Mouse (Mus musculus) E14TG2a.4 (cell line): ENCODE measurements at regions not wholly inside any gene's neighbourhood (a gene's known extent, or its start where the extent isn't known, plus 50 kb on each side); places are given as distances from the start of the nearest gene placed in this dataset.
"Not testable (repeated sequence)": the region's sequence is repeated elsewhere in the genome, so short reads cannot be mapped to it uniquely, and the experiment has no call there.

Experiments used
- H3K27me3 ChIP-seq: 2 replicates; pipeline ENCODE4 v1.6.1; 2014; ENCODE audit warnings: low read length, control low read depth; ENCODE audit not compliant: insufficient read depth
- H3K36me3 ChIP-seq: 2 replicates; pipeline ENCODE4 v1.6.1; 2014; ENCODE audit warnings: low read length, control low read depth; ENCODE audit not compliant: insufficient read depth
- H3K4me1 ChIP-seq: replicated peaks from 2 replicates; pipeline ENCODE4 v1.6.1; 2014; ENCODE audit warnings: low read depth, low read length, control low read depth
- H3K4me3 ChIP-seq: replicated peaks from 2 replicates; pipeline ENCODE4 v1.5.1; 2014; ENCODE audit warnings: mild to moderate bottlenecking, low read length
- H3K9me3 ChIP-seq: 2 replicates; pipeline ENCODE4 v1.6.1; 2014; ENCODE audit warnings: low read length, control low read depth
- CTCF ChIP-seq: conservative IDR thresholded peaks from 2 replicates; pipeline ENCODE4 v1.5.1; 2014; ENCODE audit warnings: low read length
- NANOG ChIP-seq: IDR thresholded peaks from 2 replicates; pipeline ENCODE4 v1.6.1; 2014; ENCODE audit warnings: borderline replicate concordance, low read length, mixed read lengths
- POU5F1 ChIP-seq: IDR thresholded peaks from 2 replicates; pipeline ENCODE4 v1.6.1; 2014; ENCODE audit warnings: low read length, borderline replicate concordance

DNA sequence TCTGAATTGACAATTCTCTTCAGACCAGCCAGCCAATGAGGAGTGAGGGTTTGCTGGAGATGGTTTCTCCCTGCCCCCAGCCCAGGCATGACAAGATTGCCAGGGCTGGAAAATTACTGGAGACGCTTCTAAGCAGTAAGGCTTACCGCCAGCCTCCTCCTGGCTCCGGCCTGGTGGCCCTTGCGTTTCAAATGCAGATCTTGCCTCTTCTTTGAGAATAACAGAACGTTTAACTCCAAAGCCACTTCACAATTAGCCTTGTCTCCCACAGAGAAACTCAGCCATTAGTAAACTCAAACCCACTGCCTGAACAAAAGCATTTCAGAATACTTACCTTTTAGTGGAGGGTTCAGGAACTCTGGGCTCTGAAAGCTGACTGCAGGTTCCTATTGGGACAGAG, 150.6 kb upstream of the Ajap1 start:
- peaks cover 58% of the 10 kb centered on the region for H3K4me1 ChIP-seq
- TF ChIP-seq CTCF = no peak
- TF ChIP-seq NANOG = peak; percentile 89
- peaks cover 26% of the 10 kb centered on the region for H3K27me3 ChIP-seq
- H3K9me3 ChIP-seq = peaks cover 20% of the 10 kb centered on the region
- H3K4me3 ChIP-seq = no peak overlapping the region
- H3K36me3 ChIP-seq = no peaks in the 10 kb centered on the region

DNA sequence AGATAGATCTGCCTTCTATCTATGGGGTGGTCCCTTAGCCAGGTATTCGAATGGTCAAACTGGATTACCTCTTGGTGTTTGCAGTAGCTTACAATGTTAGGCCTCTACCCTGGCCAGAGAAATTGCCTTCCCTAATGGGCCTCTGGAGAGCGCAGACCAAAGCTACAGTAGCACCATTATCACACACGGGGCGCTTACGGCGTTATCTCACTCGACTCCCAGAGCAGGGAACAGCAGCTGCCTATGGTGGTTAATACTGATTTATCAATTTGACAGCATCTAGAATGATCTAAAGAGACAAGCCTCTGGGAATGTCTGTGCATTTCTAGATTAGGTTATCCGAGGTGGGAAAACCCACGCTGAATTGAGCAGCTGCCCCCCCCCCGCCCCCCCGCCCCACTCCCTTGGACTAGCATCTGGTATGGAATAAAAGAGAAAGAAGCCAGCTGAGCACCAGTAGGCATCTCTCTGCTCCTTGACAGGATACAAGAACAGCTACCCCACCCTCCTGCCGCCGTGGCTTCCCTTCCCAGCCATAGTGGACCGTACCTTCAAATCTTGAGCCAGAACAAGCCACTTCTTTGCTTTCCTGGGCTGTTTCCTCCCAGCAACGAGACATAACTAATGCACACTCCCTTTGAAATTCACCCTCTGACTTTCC, 151.7 kb upstream of the Ajap1 start:
- no peak overlapping the region for H3K4me3 ChIP-seq
- H3K27me3 ChIP-seq = peaks cover 37% of the 10 kb centered on the region
- no peaks in the 10 kb centered on the region for H3K36me3 ChIP-seq
- peaks cover 56% of the 10 kb centered on the region for H3K4me1 ChIP-seq
- TF ChIP-seq CTCF (no peak), POU5F1 (no peak), NANOG (no peak)
- peaks cover 20% of the 10 kb centered on the region for H3K9me3 ChIP-seq

DNA sequence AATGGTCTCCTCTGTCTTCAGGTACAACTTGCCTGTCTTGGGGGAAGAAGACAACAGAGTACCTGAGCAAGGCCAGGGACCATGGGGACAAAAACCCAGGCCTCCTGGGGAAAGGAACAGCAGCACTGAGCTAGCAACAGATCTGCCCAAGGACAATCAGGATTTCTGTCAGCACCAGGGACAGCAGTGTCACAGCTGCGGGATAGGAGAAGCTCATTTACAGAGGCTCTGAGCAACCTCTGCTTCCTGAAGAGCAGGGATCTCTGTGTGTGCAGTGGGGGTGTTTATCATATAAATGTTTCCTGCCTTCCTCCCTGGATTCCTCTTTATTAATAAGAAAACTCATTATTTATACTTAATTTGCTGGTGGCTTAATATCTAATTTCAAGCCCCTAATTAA, 155.4 kb upstream of the Ajap1 start:
- H3K4me1 ChIP-seq = peaks cover 29% of the 10 kb centered on the region
- no peaks in the 10 kb centered on the region for H3K36me3 ChIP-seq
- peaks cover 42% of the 10 kb centered on the region for H3K27me3 ChIP-seq
- H3K4me3 ChIP-seq = no peak overlapping the region
- TF ChIP-seq CTCF = no peak
- no peak for TF ChIP-seq NANOG
- TF ChIP-seq POU5F1 = no peak
- no peaks in the 10 kb centered on the region for H3K9me3 ChIP-seq

DNA sequence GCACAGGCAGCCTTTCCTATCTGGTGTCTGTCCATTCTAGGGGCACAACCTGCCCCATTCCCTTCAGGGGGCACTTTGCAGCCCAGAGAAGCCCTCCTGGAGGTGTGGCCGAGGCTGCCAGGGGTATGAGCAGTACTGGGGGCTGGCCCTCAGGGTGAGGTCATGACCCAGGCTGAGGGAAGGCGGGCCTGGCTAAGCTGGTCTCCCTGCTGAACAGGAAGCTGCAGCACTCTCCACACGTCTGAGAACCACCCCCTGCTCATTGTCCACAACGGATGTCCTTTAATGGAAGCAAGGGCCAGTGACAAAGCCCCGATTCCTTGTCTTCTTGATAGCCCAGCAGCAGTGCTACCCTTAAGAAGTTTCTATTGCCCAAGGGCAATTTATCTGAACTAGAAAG, 169.2 kb upstream of the Ajap1 start:
- H3K4me1 ChIP-seq = peaks cover 21% of the 10 kb centered on the region
- H3K36me3 ChIP-seq = no peaks in the 10 kb centered on the region
- H3K4me3 ChIP-seq = no peak overlapping the region
- no peaks in the 10 kb centered on the region for H3K9me3 ChIP-seq
- peaks cover 20% of the 10 kb centered on the region for H3K27me3 ChIP-seq
- TF ChIP-seq NANOG (no peak), CTCF (no peak), POU5F1 (no peak)

DNA sequence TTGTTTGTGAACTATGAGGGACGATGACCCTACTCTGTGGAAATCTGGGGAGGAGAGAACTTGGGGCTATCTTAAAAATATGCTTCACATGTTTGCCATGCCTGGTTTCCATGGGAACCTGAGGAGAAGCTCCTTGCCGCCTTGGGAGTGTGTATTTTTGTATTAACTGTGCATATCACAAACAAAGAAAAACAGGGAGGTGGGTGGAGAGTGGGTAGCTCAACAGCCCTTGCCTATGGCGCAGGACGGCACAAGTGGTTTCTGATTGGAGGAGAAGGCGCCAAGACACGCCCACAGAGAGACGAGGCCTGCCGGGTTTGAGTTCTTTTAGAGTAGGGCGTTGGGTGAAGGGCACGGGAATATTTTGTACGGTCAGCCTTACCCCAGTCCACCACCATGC, 170.2 kb upstream of the Ajap1 start:
- no peak for TF ChIP-seq POU5F1
- TF ChIP-seq CTCF = no peak
- no peak for TF ChIP-seq NANOG
- no peak overlapping the region for H3K4me3 ChIP-seq

DNA sequence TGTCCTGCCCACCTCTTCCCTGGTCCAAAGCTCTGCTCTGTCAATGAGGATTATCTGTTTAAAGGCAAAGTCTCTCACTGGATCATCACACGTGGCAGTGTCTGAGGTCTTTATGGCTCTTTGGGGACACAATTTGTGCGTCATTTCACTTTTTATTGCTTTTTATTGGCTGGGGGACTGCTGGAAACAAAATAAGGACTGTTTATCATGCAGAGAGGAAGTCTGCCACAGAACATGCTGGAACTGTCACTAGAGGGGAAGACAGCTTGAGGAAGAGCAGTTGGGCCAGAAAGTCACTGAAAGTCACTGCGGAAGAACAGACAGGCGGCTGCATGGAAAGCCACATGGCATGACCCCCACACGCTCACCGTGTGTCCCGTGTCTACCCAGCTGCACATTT, 180.1 kb upstream of the Ajap1 start:
- Histone ChIP-seq H3K36me3 (no peaks in the 10 kb centered on the region), H3K4me3 (no peak overlapping the region), H3K27me3 (peaks cover 35% of the 10 kb centered on the region), H3K4me1 (peaks cover 12% of the 10 kb centered on the region), H3K9me3 (no peaks in the 10 kb centered on the region)
- TF ChIP-seq NANOG (no peak), POU5F1 (no peak)

More for the DNA sequence above, 170.2 kb upstream of the Ajap1 start:
- Histone ChIP-seq H3K27me3 (peaks cover 23% of the 10 kb centered on the region), H3K4me1 (peaks cover 21% of the 10 kb centered on the region), H3K9me3 (no peaks in the 10 kb centered on the region), H3K36me3 (no peaks in the 10 kb centered on the region)

DNA sequence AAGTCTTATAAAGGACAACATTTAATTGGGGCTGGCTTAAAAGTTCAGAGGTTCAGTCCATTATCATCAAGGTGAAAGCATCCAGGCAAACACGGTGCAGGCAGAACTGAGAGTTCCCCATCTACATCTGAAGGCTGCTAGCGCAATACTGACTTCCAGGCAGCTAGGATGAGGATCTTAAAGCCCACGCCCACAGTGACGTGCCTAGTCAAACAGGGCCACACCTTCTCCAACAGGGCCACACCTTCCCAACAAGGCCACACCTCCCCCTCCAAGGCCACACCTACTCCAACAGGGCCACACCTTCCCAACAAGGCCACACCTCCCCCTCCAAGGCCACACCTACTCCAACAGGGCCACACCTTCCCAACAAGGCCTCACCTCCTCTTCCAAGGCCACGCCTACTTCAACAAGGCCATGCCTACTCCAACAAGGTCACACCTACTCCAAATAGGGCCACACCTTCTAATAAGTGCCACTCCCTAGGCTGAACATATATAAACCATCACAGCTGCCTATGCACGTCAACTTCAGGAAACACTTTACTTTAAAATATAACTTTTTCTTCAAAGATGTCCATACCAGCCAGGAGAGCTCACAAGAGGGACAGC, 184.1 kb upstream of the Ajap1 start:
- H3K4me1 ChIP-seq = peaks cover 22% of the 10 kb centered on the region
- H3K9me3 ChIP-seq, H3K4me3 ChIP-seq, H3K36me3 ChIP-seq: not testable (repeated sequence)
- peaks cover 25% of the 10 kb centered on the region; the same call in 1 of the 2 replicates for H3K27me3 ChIP-seq

DNA sequence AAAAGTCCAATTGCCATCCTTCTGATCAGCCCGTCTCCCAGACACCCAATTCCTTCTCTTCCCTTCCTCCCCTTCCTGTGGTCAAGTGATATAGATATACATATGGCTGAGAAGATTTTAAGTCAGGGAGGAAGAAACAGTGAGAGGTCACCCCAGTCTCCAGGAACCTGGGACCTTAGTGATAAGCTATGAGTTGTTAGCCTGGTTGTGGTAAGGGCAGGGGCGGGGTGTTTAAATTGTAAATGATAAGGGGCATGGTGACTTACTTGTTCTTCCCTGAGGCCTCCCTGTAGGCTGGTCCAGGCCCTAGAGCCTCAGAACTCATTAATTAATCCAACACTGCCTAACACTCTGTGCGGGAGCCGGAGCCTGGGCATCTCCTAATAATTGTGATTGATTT, 186.5 kb upstream of the Ajap1 start:
- H3K4me1 ChIP-seq = peaks cover 22% of the 10 kb centered on the region
- H3K9me3 ChIP-seq = no peaks in the 10 kb centered on the region
- TF ChIP-seq NANOG (no peak), POU5F1 (no peak), CTCF (no peak)
- H3K27me3 ChIP-seq = peaks cover 8% of the 10 kb centered on the region; the same call in 1 of the 2 replicates
- H3K36me3 ChIP-seq = no peaks in the 10 kb centered on the region
- no peak overlapping the region for H3K4me3 ChIP-seq

DNA sequence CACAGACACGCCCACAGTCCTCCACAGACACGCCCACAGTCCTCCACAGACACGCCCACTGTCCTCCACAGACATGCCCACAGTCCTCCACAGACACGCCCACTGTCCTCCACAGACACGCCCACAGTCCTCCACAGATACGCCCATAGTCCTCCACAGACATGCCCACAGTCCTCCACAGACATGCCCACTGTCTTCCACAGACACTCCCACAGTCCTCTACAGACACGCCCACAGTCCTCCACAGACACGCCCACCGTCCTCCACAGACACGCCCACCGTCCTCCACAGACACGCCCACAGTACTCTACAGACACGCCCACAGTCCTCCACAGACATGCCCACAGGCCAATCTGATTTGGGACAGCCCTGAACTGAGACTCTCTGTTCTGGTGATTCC, 187.6 kb upstream of the Ajap1 start:
- H3K36me3 ChIP-seq = no peaks in the 10 kb centered on the region
- H3K4me1 ChIP-seq = peaks cover 22% of the 10 kb centered on the region
- H3K27me3 ChIP-seq = peaks cover 4% of the 10 kb centered on the region
- H3K9me3 ChIP-seq = peaks cover under 1% of the 10 kb centered on the region; the same call in 1 of the 2 replicates
- H3K4me3 ChIP-seq = no peak overlapping the region
- TF ChIP-seq NANOG (no peak), POU5F1 (no peak), CTCF (no peak)
